Mouse (Mus musculus): Measurements from ENCODE around the gene Ankrd11. TPM values are rescaled to one million over a fixed set of nuclear protein-coding genes. Genes with fewer than 3 reads are reported as not detected.

The Ankrd11 gene
- total RNA-seq, 2 experiments from 2014 or later, result 57.1 to 99.4 TPM

DNA sequence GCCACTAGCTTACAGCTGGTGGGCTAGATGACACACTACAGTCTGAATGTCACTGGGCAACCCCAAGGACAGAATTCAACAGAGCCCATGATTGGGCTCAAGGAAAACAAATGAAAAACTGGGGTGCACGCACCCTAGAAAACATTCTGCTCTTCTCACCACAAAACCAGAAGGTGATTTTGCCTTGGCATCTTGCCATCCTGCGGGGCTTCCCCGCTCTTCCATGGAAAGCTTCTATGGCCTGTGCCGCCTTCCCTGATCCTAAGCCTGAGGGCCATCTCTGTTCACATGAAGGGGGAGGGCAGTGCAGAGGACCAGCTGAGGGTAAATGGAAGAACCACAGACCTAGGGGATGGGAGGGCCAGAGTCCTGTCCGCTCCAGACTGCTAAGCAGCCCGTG, 174.1 kb downstream of the Ankrd11 start:
- ATAC-seq (replicated peaks; ENCODE audit: low FRiP score, low TSS enrichment, poor library complexity, severe bottlenecking), result no peak

DNA sequence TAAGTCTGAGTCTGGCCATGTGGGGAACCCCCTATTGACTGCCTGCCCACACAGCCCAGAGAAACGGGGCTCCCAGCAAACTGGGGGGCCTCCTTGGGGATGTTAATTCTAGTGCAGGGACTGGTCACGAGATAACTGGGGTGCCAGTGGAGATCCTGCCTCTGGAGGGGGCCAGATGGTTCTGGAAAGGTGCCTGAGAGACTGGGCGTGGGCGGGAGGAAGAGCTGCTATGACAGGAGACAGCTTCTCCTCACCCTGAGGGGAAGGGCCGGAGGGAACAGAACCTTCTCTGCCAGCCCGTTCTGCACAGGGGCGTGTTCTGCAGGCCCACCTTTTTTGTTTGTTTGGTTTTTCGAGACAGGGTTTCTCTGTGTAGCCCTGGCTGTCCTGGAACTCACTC, 175.8 kb downstream of the Ankrd11 start:
- ATAC-seq (replicated peaks; ENCODE audit: low FRiP score, low TSS enrichment, poor library complexity, severe bottlenecking), result no peak

DNA sequence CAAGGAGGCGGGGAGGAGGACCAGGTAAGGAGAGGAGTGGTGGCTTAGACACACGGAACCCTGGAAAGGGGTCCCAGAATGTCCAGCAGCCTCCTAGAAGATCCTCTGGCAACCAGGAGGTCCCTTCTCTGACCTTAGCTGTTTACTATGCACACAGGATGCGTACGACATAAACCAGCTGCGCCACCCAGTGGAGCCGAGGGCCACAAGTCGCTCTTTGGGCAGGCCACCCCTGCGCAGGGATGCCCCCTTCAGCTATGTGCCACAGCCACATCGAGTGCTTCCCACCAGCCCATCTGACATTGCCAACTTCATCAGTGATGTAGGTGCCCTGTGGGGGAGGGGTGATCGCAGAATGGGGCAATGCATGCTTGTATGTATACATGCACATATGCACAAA, 176.6 kb downstream of the Ankrd11 start:
- peak; percentile 32 for ATAC-seq (replicated peaks; ENCODE audit: low FRiP score, low TSS enrichment, poor library complexity, severe bottlenecking)

DNA sequence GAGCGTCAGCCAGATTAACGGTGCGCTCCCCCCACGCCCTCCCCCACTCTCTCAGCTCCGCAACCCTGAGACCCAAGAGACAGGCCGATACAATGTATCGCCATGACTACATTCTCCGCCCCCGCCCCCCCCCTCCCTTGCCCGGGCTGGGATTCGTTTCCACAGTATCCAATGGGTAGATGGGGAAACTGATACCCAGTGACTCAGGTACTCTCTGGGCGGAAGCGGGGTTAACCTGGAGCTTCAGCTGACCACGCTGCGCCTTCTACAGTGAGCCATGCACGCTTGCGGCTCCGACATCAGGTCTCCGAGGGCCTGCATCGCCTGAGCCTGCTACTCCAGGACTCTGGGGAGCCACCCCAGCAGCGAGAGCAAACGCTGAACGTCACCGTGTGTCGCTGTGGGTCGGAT, 177.4 kb downstream of the Ankrd11 start:
- ATAC-seq (replicated peaks; ENCODE audit: low FRiP score, low TSS enrichment, poor library complexity, severe bottlenecking), result no peak

DNA sequence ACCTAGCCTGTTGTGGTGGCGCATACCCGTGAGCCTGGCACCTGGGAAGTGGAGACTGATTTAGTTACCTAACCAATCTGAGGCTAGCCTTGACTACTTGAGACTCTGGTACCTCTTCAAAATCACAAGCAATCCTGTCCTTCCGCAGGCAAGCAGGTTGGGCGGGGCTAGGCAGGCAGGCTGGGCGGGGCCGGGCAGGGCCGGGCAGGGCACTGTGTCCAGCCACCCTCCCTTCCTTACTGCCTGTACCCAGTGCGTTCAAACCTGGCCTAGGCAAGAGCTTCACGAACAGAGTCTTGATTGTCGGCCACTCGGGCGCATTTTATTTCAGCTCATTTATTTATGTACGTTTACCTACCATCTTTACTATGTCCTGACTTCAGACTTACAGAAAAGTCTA, 182.2 kb downstream of the Ankrd11 start:
- no peak for ATAC-seq (replicated peaks; ENCODE audit: low FRiP score, low TSS enrichment, poor library complexity, severe bottlenecking)

DNA sequence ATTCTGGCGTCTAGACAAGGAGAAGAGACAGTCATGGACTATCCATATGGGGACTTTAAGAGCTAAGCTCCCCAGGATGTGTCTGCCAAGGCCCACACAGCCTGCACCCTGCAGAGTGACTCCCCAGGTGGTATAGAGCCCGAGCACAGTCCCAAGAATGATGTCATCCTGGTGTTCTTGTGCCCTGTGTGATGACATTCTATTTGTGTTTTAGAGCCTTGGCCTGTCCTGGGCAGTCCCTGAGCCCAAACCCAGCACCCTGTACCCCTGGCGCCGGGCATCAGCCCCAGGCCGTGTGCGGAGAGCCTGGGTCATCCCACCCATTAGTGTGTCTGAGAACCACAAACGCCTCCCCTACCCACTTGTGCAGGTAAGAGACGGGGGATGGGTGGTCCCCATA, 185.8 kb downstream of the Ankrd11 start:
- ATAC-seq (replicated peaks; ENCODE audit: low FRiP score, low TSS enrichment, poor library complexity, severe bottlenecking), result no peak

DNA sequence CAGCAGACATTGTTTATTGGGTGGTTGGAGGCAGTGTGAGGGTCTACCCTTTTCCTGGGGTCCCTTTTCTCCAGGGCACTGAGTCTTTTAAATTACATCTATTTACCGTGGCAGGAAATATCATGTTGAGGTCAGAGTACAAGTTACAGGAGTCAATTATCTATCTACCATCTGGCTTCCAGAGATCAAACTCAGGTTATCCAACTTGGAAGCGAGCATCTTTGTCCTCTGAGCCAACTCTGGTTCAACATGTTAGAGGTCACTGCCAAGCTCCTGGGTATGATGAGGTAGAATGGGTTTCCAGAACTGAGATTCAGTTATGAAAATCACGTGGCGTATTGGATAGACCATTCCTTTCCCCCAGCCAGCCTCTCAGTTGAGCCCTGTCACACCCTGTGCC, 187.0 kb downstream of the Ankrd11 start:
- no peak for ATAC-seq (replicated peaks; ENCODE audit: low FRiP score, low TSS enrichment, poor library complexity, severe bottlenecking)

DNA sequence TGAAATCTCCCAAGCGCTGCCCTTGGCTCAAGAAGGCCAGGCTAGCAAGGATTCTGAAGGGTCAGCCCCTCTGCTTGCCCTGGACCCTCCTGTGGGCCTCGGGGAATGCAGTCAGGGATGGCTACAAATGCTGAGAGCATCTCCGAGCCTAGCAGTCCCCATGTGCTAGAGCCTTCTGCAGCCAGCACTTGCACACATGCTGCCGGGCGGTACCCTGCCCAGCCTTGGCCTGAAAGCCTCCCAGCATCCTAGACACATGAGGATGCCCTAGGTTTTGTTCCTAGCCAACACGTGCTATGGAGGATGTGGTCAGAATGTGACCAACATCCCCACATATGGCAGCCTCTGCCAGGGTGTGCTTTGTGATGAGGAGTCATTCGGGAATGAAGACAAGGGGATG, 187.7 kb downstream of the Ankrd11 start:
- ATAC-seq (replicated peaks; ENCODE audit: low FRiP score, low TSS enrichment, poor library complexity, severe bottlenecking), result no peak

DNA sequence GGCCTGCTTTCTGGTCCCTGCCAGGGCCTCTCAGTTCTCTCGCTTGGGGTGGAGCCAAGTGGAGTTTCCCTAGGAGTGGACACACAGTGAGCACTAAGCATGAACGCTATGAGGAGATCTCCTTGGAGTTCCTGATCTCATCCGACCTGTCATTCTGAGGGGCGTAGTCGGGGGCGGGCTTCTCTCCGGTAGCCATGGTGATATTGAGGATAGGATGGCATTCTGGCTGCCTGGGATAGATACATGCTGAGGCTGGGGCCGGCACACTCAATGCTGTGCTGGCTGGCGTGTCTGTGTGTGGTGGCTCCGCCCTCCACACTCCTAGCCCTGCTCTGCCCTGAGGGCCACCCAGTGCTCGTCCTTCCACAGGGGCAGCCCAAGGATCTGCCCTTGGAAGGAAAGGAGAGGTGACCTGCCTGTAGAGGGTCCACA, 188.7 kb downstream of the Ankrd11 start:
- no peak for ATAC-seq (replicated peaks; ENCODE audit: low FRiP score, low TSS enrichment, poor library complexity, severe bottlenecking)

DNA sequence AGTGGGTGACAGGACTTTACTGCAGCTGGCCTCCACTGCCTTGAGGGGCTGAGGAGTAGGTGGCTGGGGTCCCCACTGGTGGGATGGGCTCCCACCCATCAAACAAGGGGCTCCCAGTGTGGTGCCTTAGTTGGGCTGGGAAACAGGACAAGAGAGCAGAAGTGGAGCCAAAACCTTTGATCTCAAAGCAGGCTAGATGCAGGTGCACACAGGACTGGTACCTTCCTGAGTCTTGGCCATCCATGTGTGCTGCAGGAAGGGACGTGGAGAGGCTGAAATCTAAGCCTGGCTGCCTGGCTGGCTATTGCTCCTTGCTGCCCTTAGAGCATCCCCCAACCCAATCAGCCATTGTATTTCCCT, 189.6 kb downstream of the Ankrd11 start:
- ATAC-seq (replicated peaks; ENCODE audit: low FRiP score, low TSS enrichment, poor library complexity, severe bottlenecking), result no peak

DNA sequence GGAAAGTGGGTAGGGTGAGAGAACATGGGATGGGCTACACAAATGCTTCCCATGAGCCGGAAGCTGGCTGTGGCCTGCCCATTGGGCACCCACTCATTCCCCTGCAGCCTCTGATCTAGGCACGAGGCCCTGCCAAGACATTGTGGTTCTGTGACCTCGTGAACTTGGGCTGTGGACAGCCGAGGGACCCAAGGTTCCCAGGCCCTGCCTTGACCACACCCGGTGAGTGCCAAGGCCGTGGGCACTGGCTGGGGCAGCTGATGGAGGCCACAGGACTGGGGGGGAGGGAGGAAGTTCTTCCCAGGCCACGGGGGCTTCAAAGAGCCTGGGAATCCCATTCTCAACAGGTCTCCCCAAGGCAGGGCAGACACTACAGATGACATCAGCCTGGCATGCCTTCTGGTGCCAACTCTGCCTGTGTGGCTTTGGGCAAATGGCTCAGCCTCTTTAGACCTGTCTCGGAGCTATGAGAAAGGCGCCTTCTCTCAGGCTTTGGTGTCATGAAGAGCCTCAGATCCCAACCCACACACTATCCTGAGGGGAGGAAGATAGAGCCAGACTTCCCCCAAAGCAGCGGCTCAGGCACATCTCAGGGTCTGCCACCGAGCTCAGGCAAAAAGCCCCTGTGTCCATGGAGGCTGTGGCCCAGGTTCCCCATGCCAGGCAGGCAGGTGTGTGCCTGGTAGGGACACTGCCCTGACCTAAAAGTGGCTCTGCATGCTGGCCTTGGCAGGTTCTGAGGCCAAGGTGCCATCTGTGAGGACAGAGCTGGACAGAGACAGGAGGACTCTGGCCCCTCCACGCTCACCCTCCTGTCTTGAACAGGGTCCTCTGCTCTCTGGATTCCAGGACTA, 190.2 kb downstream of the Ankrd11 start:
- ATAC-seq (replicated peaks; ENCODE audit: low FRiP score, low TSS enrichment, poor library complexity, severe bottlenecking), result no peak

DNA sequence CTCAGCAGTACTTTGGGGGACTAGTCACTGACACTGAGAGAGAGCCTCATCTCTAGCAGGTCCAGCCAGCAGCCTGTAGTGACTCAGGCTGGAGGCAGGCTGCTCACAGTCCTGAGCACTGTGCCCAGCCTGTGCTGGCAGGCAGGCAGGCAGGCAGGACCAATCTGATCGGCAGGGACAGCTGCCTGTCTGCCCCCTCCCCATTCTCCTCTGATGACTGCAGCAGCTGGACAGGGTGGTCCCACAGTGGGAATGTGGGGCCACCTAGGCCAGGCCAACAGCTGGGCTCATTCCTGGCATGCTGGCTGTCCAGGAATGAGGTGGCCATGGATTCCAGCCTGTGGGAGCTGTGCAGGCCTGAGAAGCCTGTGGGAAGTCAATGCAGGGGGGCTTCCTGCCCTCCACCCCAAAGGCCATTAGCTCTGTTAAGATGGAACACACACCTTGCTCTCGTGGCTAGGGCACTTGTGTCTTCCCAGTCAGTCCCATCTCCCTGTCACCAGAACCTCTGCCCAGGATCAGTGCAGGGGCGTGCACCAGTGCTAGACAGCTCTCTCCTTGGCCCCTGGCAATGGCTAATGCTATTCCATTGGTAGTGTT, 191.3 kb downstream of the Ankrd11 start:
- no peak for ATAC-seq (replicated peaks; ENCODE audit: low FRiP score, low TSS enrichment, poor library complexity, severe bottlenecking)

DNA sequence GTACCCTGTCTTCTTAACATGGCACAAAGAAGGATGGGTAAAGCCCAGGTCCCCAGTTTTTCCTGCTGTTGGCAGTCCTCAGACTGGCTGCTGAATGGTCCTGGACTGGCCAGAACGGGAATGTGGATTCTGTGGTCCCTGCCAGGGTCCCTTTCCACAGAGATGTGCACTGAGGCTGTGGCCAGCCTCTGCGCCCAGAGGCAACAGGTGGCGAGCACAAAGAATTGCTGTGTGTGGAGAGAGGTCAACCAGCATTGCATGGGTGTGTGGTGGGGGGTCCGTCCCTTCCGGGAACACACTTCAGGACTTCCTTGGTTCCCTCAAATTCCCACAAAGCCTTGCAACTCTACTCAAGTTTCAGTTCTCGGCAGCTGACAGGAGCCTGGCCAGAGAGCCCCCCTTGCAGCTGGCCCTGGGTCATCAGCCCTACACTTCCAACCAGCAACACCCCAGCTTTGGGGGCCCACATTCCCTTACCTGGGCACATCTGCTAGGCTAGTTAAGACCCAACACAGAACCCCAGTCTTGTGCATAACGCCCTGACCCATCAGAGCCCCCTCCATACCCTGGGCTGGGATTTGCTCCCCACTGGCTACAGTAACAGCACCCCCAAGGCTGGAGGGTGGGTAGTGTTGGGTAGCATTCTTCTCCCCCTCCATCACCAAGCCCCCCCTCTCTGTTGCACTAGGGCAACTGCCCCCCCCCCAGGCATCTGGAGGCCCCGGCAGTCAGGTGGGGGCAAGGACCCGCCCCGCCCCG, 192.7 kb downstream of the Ankrd11 start:
- no peak for ATAC-seq (replicated peaks; ENCODE audit: low FRiP score, low TSS enrichment, poor library complexity, severe bottlenecking)

DNA sequence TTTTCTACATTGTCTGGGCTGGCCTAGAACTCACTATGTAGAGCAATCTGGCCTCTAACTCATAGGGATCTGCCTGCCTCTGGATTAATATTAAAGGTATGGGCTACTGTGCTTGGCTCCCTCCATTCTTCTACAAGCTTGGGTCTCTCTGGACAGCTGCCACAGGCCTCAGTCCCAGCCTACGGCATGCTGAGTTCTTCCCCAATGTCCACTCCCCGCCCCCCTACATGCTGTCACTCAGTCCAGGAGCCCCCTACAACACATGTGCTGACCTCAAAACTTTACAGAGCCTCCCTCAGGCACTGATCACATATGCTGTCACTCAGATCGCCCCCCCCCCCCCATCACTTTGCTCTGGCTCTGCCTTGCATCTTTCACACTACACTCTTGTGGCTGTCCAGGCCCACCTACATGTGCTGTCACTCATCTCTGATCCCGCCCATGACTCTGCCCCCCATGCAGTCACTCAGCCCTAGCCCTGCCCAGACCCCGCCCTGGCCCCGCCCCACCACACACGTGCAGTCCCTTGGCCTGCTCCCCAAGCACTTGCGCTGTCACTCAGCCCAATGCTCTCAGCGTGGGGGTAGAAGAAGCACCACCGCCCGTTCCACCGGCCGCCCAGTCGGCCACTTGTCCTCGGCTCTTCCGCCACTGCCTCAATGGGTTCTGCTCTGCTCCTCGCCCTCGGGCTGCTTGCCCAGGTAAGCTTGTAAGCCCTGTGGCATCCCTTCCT, 194.1 kb downstream of the Ankrd11 start, which contains the start of gene Cdh15:
Gene Cdh15, plus strand, starts transcription at position 138 of the 733 bp plus-strand sequence.
- peak; percentile 72 for ATAC-seq (replicated peaks; ENCODE audit: low FRiP score, low TSS enrichment, poor library complexity, severe bottlenecking)

DNA sequence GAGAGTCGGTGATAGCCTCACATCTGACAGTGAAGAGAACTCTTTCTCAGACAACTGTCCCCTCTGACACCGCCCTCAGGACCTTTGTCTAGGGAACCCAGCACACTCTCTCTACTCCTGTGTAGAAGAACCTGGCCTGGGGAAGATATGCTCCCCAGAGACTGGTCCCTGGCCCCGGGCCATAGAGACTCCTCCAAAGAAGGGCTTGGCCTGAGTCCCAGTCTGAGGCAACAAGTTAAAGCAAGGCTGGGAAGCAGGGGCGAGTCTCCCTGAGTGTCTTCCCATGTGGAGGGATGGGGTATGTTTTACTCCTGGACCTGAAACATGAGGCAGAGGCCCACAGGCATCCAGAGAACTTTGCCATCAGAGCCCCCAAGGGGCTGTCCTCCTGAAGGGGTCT, 196.4 kb downstream of the Ankrd11 start:
- ATAC-seq (replicated peaks; ENCODE audit: low FRiP score, low TSS enrichment, poor library complexity, severe bottlenecking), result peak; percentile 82

DNA sequence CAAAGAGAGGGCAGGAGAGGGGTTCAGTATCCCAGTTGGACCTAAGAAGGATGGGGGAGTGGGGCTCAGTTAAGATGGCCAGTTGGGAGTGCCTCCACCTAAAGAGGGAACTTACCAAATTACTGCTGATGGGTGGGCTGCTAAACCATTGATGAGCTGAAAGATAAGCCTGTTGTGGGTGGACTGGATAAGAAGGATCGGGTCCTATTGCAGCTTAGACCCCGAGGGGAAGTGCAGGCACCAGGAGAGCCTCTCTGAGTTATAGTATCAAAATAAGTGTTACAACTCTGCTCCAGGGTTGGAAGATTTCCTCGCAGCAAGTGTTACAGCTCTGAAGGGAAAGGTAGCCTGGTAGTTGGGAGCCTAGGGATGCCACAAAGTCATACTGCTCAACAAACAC, 197.9 kb downstream of the Ankrd11 start:
- no peak for ATAC-seq (replicated peaks; ENCODE audit: low FRiP score, low TSS enrichment, poor library complexity, severe bottlenecking)

DNA sequence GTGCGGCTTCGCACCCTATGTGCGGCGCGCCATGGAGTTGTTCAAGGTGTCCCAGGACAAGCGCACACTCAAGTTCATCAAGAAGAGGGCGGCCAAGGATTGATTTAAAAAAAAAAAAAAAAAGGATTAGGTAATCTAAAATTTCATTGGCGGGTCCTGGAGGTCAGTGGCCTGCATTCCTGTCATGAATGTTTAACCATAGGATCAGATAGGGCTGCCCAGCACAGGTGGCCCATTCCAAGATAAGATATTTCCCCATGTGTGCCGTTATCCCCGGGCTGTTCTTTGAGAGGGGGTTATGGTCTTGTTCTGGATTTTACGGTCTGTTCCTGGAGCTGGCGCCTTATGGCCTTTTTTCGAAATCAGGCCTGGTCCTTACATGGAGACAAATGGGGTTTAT, 205.4 kb downstream of the Ankrd11 start:
- no peak for ATAC-seq (replicated peaks; ENCODE audit: low FRiP score, low TSS enrichment, poor library complexity, severe bottlenecking)

DNA sequence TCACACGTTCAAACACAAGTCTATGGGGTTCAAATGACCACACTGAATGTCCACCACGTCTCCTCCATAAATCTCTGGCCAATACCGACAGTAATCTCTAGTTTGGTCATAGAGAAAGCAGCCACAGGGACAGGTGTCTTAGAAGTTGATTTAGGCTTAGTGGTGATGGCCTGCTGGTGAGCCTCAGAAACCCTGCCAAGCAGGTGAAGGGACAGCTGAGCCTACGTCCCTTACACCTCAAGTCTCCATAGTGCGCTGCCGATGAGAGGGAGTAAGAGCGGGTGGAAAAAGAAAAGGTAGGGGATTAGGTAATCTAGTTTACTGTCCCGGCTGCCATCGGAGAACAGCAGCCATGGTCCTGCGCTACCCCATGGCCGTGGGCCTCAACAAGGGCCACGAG, 205.9 kb downstream of the Ankrd11 start:
- ATAC-seq (replicated peaks; ENCODE audit: low FRiP score, low TSS enrichment, poor library complexity, severe bottlenecking), result no peak

DNA sequence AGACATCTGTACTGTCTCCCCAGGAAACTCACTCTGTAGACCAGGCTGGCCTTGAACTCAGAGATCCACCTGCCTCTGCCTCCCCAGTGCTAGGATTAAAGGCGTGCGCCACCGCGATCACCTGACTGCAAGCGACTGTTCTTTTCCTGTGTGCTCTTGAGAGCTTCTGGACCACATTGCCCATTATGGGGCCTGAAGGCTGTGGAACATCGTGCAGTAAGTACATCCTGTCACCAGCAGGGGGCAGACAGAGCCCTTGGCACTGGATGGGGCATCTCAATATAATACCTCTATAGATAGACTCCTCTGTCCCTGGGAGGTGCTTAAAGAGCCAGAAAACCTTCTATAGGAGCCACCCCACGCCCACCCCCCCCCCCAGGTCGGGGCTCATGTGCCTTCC, 207.1 kb downstream of the Ankrd11 start:
- ATAC-seq (replicated peaks; ENCODE audit: low FRiP score, low TSS enrichment, poor library complexity, severe bottlenecking), result peak; percentile 68

DNA sequence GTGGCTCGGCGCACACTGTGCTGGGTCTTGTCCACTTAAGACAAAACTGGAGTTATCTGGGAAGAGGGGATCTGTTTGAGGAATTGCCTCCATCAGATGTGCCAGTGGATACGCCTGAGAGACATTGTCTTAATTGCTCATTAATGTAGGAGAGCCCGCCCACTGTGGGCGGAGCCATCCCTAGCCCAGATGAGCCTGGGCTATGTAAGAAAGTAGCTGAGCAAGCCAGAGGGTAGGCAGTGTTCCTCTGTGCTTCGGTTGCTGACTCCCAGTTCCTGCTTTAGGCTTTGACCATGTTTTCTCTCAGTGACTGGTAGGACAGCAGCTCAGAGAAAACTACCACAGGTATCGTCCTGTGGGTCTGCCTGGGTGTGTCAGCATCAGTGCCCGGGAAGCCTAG, 207.7 kb downstream of the Ankrd11 start:
- ATAC-seq (replicated peaks; ENCODE audit: low FRiP score, low TSS enrichment, poor library complexity, severe bottlenecking), result no peak

All from megakaryocyte-erythroid progenitor cell, adult 5-6 weeks (primary cell).